Mouse (Mus musculus) embryo, embryonic 9.5 days (tissue): ENCODE measurements around the gene Snx5.
A peak's percentile ranks its signal among the peaks of the same experiment; 100 is the strongest.

Experiments used
- DNase-seq: peaks from one replicate; pipeline ENCODE4 v3.0.0-alpha.2; 2017; ENCODE audit errors: extremely low spot score

Snx5 gene

DNA sequence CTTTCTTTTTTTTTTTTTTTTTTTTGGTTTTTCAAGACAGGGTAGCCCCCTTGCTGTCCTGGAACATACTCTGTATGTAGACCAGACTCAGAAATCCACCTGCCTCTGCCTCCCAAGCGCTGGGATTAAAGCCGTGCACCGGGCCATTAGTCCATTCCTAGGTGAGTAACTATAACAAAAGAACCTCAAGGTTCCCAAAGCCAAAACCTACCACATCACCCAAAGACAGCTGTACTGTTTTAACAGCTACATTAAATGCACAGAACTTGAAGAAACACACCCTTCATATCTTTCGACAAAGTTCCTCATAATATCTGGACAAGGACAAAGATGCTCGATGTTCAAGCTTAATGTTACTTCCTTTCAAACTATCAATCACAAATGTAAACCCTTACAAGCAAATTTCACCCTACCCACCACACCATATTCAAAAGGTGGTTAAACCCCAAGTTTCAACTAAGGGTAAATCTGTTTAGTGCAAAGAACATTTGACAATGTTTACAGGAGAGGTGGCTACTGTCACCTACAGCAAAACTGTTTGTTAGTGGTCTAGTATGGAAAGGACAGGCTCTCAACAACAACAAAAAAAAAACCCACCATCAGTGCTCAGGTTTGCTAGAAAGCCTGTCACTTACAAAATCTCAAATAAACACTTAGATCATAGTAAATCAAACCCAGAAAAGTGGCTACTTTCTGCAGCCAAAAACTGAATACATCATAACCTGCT is 3.5 kb downstream of the Snx5 start:
- DNase-seq: no peak

DNA sequence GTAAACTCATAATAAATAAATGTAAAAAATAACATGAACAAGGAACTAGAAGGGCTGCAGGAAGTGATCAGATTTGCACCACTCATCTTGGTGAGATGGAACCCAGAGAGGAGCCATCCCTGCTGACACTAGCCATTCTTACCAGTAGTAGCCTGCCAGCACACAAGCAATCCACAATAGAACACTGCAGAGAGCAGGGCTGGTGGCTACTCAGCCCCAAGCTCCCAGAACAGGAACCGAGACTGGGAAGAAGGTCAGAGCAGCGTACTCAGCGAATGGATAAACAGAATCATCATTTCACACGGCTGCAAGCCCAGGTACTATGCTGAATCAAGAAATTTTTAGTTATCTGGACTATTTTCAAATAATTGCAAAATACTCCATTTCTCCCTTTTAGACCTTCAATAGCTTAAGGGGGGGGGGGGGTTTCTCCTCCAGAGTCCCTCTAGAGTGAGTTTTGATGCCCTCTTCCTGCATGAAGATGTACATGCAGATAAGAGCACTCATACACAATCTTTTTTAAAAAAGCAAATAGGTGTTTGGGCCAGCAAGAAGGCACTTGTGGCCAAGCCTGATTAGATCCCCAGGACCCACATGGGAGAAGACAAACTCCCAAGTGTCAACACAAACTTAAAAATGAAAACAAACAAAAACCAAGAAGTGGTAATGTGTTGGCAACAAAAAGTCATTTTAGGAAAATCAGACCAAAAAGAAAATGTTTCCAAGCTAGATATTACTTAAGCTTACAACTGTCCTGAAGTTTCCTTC is 4.6 kb downstream of the Snx5 start:
- no peak for DNase-seq

DNA sequence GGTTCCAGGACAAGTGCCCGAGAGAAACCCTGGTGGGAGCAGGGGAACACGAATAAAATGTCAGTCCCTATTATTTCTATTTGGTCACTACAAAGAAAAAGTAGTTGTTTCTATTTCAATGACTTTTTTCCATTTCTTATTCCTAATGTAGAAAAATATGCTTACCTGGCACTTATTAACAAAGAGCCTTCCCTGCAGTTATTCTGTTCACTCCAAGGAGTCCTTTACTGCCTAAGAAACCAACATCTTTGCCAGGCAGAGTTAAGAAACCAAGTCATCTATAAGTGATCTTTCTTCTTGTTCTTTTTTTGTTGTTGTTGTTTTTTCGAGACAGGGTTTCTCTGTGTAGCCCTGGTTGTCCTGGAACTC is 5.6 kb downstream of the Snx5 start:
- DNase-seq: no peak

DNA sequence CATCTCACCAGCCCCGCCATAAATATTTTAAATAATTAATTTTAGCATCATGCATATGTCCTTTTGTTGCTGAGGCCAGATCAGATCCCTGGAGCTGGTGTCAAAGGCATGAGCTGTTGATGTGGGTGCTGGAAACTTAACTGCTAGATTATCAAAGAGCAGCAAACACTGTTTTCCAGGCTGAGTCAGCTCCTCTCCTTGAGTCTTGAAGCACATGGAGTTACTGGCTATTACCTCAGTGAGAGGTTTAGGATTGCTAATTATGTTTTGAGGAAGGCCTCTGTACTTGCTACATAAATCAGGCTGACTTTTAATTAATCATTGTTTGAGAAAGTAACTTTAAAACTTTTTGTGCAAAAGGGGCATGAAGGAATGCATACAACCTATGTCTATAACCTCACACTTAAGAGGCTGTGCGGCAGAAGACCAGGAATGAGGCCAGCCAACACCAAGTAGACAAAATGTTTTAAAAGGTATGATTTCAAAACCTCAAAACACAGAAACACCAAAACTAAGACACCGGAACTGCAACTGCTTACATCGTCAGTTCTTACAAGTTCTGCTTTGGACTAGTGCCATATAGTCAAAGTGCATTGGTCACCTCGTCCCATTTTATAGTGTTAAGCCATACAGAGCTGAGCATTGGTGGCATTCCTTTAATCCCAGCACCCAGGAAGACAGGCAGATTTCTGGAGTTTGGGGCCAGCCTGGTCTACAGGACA is 6.1 kb downstream of the Snx5 start:
- DNase-seq: no peak

DNA sequence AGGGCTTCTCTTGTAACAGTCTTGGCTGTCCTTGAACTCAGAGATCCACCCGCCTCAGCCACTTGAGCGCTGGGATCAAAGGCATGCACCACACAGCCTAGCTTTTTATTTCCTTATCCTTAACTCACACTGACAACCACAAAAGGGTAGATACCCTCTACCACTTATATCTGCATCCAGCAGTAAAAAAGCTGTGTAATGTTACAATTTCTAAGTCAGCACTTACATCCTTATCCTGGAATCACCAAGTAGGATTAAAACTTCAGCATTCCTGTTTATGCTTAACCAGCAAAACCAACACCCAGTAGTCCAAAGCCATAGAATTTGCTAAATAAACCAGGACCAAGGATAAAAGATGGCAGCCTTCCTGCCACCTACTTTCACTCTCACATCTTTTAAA is 7.9 kb downstream of the Snx5 start:
- DNase-seq: no peak

DNA sequence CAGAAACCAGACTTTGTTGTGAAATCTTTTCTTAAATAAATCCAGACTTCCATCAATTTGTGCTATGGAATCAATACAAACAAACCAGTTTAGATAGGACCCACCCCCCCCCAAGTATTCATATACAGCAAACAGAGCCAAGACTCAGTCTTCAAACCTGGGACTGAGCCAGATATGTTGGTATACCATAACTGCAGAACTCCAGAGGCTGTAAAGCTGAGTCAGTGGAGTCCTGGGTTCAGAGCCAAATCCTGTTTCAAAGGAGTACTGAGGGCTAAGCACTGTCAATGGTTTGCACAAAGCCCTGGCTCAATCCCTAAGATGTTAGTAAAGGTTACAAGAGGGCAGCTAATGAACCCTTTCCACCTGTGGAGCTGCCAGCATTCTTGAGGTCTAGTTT is 20.6 kb downstream of the Snx5 start:
- DNase-seq: no peak

DNA sequence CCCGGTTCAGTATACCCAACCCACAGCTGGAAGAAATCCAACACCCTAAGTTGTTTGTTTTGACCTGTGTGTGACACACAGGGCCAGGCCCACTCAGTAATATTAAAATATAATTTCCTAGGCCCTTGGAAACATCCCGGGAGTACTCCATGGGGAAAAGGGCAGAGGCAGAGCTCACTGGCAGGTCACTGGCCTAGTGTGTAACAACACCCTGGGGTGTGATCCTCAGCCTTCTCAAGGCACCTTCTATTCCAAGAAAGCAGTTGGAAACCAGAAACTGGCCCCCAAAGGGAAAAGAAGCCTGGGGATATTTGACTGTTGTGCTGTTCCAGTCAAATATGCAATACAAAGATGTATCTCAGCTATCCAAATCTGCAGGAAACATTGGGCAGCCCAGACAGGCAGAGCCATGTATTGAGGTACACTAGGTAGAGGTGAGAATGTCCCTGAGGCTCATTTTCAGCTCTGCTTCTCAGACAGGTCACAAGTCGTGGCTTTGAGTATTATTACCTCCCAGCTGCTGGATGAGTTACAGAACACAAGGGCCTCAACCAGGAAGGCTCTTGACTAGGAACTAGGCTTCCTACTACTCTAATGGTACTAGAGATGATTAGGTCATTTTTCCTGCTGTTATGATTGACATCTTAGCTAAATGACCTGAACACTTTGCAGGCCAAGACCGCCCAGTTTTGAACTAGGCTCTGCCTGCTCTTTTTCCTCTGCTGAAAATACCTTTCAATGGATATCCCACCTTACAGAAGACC is 21.9 kb downstream of the Snx5 start:
- DNase-seq: peak; percentile 47

DNA sequence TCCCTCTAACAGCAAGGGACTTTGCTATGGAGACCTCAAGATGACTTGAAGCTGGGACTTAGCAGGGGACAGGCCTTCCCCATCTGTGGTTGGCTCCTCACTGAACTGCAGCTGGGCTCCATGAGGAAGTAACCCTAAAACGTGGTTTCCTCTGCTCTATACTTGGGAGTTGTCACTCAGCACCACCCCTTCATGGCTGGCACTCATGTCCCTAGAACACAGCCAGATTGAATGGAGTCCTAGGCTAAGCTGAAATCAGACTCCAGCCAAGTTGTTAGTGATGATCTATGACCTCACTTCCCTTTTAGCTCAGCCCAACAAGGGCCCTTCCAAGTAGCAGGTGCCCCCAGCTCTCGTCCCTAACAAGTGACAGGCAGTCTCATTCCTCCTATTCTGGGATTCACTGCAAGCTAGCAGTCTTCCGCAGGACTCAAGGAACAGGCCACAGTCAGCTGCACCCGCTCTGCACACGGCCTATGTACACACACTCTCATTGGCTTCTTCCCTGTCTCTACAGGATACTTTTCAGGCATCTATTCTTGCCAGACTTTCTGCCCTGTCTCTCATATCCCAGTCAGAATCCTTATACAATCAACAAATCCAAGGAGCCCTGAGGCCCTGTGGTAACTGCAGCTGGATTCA is 23.2 kb downstream of the Snx5 start:
- no peak for DNase-seq

DNA sequence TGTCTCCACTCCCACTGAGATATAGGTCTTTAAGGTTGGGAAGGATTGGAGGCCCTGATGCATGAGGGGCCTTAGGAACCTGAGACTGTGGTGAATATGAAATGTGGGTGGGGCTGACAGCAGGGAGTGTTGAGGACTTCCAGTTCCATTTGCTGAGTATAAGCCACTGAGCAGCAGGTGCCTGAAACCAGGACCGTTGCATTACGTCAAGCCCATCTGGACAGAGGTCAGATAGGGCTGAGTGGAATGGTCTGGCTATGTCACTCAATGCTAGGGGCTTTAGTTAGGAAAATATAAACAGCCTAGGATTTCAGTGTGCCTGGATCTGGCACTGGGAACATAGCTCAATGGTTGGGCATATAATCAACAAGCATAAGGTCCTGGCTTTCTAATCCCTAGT is 24.4 kb downstream of the Snx5 start:
- DNase-seq: no peak

DNA sequence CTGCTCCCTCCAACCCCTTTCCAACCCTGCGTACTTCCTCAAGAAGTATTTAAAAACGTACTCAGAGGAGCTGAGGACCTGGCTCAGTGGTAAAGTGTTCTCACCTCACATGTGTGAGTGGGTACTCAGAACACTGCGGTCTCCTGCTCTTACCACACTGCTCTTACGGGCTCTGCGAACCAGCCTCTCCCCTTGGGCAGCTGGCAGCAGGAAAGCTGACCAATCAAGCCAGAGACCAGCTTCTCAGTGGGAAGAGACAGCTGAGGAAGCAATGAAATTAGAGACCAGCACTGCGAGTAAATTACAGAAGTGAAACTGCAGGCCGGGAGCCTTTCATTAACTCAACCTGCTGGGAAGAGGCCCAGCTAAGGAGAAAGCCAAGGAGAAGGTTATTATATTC is 25.2 kb downstream of the Snx5 start:
- DNase-seq: no peak

DNA sequence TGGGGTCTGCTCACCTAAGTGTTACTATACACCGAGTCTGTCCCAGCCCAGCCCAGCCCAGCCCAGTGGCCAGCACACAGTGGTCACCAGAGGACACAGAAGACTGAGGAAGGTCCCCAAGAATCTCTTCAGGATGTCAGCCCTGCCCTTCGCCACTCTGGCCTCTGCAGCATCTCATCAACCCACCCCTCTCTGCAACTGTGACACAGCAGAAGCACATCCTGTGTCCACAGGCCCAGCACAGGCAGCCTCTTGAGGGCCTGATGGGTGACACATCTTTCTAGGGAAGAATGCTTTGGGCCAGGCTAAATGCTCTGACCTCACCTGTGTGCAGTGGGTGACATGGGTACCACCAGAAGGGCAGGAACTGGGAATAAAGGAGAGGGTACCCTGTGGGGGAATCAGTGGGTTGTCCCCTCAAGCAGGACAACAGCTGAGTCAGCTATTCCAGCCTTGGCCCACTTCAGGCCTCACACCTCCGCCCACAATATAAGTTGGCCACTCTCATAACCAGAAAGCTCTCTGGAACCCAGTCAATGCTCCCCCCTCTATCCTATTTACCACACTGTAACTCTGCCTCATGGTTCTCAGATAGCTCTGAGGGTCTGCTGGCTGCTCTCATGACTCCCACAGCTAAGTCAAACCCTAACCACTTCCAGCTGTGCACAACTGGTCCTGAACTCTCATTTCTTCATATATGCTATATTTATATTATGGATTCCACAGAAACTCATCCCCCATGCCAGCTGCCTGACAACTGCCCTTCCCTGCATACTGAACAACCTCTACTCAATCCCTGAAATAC is 30.4 kb downstream of the Snx5 start:
- no peak for DNase-seq

DNA sequence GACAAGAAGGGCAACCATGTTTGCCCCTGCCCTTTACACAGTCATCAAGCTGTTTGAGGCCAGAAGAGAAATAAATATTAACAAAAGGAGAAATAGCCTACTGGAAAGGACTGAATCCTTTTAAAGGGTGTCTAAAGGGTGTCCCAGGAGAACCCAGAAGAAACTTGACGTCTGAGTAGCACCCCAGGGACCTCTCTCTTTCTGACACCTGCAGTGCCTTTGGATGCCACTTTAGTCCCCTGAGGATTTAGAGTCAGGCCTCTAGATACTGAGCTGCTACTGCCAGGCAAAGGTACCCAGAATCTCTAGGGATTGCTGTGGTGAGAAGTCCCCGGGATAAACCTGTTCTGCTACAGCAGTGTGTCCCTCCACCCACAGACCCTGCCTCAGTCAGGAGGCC is 31.4 kb downstream of the Snx5 start:
- no peak for DNase-seq

DNA sequence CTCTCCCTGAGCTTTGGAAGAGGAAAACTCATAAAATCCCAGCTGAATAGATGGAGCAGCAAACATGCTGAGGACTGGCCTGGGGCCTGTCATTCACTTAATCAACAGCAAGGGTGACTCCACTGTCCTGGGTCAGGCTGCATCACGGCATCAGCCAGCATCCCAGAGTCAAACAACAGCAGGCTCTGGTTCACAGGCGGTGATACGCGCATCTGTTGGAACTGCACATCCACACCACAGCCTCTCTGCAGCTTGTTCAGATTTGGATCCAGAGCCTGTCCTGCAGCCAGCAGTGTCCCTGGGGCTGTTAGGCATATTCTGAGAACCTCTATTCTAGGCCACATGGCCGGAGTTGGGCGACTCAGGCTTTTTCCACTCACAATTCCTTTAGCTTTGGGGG is 32.4 kb downstream of the Snx5 start:
- DNase-seq: no peak

DNA sequence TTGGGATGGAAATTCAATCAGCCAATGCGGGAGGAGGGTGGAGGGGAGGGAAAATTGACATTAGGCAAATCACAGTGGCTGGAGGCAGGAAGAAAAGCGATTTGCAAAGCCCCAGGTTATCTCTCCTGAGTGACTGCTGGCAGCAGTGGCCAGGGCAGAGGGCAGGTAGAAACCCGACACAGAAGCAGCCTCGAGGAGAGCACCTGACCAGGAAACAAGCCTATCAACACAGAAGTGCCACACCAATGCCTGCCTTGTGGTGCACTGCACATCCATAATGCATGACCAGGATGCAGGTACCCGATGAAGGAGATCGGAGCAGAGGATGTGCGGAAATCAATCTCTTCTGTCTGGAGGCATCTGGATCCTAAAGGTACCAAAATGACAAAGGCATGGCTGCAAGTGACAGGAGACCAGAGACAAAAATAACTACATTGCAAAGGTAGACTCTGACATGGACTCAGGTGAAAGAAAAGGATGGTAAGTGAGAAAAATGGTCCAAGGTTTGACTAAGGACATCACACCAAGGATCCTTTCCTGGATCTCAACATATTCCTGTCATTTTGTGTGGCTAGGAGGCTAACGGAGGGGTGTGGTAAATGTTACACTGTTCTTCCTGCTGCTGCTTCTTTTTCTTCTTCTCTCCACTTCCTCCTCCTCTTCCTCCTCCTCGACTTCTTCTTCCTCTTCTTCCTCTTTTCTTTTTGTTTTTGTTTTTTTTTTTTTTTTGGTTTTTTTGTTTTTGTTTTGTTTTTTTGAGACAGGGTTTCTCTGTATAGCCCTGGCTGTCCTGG is 33.7 kb downstream of the Snx5 start:
- no peak for DNase-seq

DNA sequence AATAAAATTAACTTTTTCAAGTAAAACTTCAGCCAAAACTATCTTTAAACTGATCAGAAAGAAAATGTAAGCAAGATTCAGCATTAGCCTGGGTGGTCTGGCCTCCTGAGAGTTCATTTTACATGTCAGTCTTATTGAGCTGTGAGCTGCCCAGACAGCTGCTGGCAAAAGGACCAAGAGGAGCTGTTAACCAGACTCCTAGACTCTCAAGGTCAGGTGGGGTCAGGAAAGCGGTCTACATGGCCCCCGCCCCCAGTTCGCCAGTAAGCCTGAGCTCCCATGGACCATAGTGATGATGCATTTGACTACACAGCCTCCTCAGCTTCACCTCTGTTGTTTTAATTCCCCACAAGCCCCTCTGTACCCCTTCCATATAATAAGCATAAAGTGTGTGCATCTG is 34.9 kb downstream of the Snx5 start:
- DNase-seq: peak; percentile 30

DNA sequence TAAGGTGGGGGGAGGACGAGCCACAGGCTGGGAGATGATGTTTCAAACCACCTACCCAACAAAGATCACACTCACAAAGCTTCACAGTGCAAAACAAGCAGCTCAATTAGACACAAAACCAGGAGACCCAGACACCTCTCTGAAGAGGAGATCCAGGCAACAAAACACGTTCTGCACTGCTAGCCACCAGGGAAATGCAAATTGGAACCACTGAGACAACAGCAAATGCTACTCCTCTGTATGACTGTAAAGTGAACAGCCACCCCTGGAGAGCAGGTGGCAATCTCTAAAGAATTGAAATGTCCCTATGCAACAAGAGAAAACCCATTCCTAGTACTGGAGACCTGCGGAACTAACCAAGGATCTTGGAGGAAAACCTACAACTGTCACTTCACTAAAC is 37.2 kb downstream of the Snx5 start:
- DNase-seq: no peak

DNA sequence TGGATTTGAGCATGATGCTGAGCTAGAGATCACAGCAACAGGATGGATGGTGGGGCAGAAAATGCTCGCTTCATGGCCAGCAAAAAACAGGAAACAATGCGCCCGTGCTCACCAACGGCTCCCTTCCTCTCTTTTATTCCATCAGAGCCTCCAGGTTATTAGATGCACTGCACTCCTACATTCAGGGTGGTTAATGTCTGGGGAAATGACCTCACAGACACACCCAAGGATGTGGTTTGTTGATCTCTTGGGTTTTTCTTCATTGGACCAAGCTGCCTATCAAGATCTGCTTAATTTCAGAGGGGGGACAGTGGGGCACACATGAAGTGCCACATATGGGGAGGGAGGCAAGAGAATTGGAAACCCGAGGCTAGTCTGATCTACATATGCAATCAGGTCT is 39.6 kb downstream of the Snx5 start:
- DNase-seq: no peak

DNA sequence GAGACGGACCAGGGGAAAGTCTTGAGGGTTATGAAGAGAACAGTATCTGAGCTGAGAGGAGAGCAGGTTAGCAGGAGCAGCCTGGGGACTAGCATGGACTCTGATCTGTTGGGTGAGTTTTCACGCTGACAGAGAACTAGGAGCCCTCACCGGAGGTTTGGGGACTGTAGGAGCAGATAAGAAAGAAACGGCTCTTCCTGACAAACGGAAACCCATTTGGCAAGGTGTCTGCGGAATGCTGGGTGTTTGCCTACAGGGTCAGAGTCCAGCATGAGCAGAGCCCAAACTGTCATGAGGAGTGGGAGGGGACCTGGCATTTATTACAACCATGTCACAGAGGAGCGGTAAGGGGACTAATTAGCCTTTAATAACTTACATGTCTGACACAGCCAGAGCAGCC is 40.2 kb downstream of the Snx5 start:
- no peak for DNase-seq

DNA sequence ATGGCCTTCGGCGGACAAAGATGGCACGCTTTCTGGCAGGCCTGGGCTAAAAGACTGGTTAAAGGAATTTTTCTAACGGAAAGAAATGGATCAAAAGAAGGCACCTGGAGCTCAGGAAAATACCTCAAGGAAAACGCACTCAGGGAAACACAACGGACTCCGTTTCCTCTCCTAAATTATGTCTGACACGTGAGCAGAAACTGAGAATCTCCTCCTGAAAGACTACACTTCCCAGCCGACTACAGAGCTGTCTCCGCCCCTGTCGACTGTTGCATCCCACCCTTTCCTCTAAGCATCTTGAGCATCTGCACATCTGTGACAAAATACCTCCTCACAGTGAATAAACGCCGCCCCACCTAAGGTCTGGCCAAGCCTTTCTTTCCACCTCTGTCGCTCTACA is 41.1 kb downstream of the Snx5 start:
- no peak for DNase-seq
